Mouse (Mus musculus): Measurements from ENCODE around the gene Tmem253. TPM values are rescaled to one million over a fixed set of nuclear protein-coding genes. Genes with fewer than 3 reads are reported as not detected.
A peak's percentile ranks its signal among the peaks of the same experiment; 100 is the strongest.

The Tmem253 gene
- total RNA-seq, 4 experiments from 2014 or later, result 0.51 to 0.59 TPM; not detected in 2

DNA sequence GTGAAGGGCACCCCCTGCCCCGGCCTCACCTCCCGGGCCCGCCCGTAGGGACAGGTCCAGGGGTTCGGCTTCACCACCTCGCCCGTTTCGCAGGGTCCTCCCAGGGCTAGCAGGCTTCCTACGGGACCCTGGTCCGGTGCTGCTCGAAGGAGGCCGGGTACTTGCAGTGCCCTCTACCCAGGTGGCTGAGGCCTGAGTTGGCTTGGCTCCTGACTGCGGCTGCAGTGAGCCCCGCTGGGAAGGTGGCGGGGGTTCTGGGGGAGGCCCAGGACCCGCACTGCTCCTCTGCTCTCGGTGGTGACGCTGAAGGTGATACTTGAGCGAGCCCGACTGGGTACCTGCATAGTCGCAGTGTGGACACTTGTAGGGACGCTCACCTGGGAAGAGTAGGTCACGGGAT, 8.7 kb upstream of the Tmem253 start:
- DNase-seq (ENCODE audit: low spot score in 2 of 2), result no peak

DNA sequence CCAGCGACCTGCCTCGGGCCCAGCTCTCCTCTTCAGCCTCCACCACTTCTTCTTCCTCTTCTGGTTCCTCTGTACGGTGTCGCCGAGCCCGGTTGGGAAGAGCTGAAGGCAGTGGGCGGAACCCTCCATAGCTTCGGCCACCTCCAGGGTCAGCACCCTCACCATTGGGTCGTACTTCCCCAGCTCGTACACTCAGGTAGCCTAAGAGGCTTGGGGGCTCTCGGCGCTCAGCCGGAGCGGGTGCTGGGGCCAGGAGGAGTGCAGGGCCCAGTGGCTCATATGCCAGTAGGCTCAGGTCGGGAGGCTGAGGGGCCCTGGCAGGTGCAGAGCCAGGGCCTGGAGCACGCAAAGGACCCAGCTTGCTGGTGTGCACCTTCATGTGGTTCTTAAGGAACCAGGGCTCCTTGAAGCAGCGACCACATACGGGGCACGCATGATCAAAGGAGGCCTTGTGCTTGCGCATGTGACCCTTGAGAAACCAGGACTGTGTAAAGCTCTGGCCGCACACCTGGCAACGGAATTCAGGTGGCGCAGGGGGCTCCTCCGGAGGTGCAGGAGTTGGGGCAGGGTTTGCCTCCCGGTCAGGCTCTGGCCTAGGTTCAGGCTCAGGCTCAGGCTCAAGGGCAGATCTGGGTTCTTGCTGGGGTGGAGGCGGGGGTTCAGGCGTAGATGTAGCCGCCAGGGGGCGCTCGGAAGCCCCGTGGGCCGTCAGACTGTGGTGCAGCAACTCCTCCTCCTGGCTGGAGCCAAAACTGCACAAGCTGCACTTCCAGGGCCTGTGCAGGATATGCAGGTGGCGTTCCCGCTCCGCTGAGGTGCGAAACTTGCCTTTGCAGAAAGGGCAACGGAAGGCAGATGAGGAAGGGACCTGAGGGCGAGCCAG, 6.9 kb upstream of the Tmem253 start:
- peak; percentile 82 to 83 for DNase-seq (ENCODE audit: low spot score in 2 of 2)

GRCm38 (mm10) chr14:52009361-52009760, 6.1 kb upstream of the Tmem253 start:
- DNase-seq (ENCODE audit: low spot score in 2 of 2), result no peak

DNA sequence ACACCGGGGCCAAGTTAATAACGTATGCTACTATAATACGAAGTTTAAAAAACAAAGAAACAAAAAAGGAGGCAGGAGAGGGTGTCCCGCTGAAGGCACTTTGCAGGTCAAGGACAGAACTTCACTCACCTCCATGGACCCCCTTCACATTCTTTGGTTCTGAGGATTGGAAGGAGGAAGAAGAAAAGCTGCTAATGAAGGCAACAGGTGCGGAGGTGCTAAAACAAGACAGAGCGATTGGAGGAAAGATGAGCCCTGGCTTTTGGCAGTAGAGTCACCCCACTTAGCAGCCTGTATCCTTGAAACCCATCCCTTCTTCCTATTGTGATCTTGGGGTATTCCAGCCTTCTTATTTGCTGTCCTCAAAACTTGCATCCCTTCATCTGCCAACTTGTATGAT, 5.6 kb upstream of the Tmem253 start:
- no peak for DNase-seq (ENCODE audit: low spot score in 2 of 2)

- DNase-seq (ENCODE audit: low spot score in 2 of 2), result no peak
These were observed 4.9 kb upstream of the Tmem253 start for GRCm38 (mm10) chr14:52010446-52011111.

DNA sequence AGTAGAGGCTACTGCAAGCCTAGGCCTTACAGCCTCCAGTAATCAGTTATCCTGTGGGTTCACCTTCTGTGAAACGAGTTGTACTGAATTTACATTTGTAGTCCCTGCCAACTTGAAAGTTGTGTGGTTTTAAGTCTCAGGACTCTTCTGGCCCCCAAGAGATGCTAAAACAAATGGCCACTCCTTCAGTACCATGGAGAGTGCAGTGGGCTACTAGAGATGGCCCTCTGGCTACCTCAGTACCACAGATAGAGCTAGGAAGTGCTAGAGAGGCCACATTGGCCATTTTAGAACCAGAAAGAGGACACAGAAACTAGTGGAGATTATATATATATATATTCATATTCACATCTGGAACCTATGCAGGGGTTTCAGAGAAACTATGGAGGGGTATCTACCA, 3.8 kb upstream of the Tmem253 start:
- DNase-seq (ENCODE audit: low spot score in 2 of 2), result no peak

GRCm38 (mm10) chr14:52012085-52012484, 3.4 kb upstream of the Tmem253 start:
- DNase-seq (ENCODE audit: low spot score in 2 of 2), result peak in 1 of 2 experiments; percentile 65

DNA sequence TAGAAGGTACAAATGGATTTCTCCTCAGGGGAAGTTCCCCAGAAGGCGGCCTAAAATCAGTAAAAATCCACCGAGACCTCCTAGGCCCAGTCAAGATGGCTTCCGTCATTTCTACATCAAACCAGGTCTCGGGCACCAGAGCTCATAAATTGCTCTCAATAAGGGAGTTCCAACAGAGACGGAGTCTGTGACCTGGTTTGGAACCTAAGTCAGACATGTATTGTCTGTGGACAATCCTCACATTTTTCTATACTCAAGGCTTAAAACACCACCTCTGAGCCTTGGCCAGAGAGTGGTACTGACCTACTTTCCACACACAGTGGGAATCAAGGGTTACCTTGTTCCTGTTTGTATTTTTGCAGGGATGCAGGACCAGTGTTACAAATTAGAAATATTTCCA, 2.9 kb upstream of the Tmem253 start:
- DNase-seq (ENCODE audit: low spot score in 2 of 2), result no peak

GRCm38 (mm10) chr14:52013021-52013610, 2.3 kb upstream of the Tmem253 start:
- no peak for DNase-seq (ENCODE audit: low spot score in 2 of 2)

DNA sequence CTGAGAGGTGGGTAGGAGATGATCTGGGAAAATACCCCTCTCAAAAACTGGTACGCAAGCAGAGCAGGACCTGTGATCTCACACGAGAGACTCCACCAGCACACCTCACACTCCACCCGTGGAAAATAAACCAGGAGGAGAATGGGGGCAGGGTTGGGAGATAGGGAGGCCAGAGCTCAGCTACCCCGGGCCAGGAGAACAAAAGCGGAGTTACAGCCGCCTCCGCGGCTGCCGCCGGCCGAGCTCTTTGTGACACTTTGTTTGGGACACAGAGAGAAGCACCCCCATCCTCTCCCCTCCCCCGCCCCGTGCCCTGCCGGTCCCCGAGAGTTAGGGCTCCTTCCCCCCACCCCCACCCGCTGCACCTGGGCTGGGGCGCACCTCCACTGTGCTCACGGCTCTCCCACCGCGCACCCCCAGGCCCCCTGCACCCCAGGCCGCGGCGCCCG, 1.7 kb upstream of the Tmem253 start:
- DNase-seq (ENCODE audit: low spot score in 2 of 2), result no peak

DNA sequence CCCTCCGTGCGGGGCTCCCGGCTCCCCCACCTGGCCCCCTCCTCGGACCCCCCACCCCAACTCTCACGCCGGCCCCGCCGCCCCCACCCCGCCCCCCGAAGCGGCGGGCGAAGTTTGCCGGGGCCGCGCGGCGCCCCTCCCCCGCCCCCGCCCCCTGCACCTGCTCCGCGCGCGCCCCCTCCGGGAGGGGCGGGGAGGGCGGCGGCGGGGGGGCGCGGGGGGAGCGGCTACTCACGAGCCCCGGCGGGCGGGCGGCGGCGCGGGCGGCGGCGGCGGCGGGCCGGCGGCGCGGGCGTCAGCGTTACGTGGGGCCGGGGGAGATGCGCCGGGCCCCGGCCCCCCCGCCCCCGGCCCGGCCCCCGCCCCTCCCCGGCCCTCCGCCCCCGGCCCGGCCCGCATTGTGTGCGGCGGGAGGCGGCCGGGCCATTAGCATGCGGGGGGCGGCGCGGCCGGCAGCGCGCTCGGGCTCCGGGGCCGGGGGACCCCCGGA, 1.1 kb upstream of the Tmem253 start:
- no peak for DNase-seq (ENCODE audit: low spot score in 2 of 2)

DNA sequence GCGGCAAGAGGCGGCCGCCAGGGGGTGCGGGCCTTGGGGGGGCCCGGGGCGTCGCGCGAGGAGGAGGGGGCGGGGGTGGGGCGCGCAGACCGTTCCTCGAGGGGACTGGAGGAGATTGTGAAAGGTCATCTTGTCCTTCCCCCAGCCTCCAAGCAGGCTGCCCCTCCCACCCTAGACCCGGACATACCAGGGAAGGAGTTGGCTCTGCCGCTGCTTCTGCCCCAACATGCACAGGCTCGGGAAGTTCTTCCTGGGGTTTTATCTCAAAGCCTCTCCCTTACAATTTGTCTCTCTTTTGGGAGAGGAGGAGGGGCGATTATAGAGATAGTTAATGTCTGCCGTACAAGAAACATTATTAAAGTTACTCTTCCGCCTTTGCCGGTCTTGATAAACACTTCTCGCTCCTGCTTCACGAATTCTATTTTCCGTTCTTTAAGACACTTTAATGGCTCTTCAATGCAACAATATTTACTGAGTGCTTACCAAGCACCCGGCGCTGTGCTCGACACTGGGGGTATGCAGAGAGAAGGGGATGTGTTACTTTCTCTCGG, 622 bp upstream of the Tmem253 start:
- no peak for DNase-seq (ENCODE audit: low spot score in 2 of 2)

GRCm38 (mm10) chr14:52016625-52017405, 1.4 kb downstream of the Tmem253 start:
- no peak for DNase-seq (ENCODE audit: low spot score in 2 of 2)

- no peak for DNase-seq (ENCODE audit: low spot score in 2 of 2)
These were observed 2.2 kb downstream of the Tmem253 start for GRCm38 (mm10) chr14:52017662-52018061.

DNA sequence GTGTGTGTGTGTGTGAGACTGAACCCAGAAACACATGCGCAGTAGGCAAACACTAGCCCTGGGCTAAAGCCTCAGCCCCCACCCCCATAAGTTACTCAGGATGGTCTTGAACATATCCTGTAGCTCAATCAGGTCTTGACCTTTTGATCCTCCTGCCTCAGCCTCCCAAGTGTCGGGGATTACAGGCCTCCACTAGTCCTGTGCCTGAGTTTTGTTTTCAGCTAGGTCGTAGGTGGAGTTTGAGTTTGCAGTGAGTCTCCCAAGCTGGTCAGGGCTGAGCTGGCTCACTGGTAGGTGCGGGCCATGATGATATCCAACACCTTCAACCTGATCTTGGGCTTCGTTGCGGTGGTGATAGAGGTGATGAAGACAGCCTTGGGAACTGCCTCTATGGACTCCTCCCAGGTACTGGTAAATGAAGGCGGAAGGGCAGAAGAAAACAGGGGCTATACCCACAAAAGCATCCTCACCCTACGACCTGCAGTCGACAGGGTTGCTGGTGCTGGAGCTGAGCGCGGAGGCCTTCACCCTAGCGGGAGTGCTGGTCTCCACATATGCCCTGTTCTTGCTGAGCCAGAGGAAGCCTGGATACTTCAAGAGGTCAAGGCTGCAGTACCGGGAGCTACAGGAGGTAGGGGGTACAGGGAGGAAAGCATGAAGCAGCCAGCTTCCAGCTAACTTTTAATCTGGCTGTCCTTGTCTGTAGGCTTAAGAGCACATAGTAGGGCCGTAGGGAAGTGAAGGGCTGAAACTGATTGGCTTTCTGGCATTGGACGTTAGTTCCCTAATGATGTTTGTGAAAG, 3.0 kb downstream of the Tmem253 start:
- no peak for DNase-seq (ENCODE audit: low spot score in 2 of 2)

- no peak for DNase-seq (ENCODE audit: low spot score in 2 of 2)
These were observed 3.7 kb downstream of the Tmem253 start for GRCm38 (mm10) chr14:52019051-52019589.

- peak; percentile 95 to 98 for DNase-seq (ENCODE audit: low spot score in 2 of 2)
These were observed 4.3 kb downstream of the Tmem253 start for GRCm38 (mm10) chr14:52019590-52020340.

DNA sequence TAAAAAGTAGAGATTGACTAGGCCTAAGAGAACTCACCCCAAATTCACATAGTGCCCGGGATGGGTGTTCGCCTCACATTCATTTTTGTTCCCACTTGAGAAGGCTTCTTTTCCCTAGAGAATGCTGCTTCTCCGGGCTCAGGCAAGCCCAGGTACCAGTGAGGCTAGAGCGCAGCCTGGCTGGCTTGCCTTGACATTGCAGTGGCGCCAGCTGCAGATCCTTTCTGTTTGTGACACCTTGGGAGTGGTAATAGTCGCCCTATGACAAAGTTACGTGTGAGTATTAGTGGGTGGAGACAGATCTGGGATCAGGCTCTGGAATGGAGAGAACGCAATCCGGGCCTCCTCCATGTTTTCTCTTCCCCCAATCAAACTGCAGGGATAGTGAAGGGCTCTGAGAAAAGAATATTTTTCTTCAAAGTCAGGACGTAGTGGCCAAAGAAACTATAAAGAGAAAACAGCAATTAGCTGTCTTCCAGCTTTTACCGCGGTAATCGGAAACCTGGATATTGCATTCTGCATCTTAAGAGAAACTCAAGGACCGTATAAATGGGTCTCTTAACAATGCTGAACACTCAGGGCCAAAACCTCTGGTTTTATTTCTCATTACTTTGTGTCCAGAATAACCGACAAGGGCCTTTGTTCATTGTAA, 5.2 kb downstream of the Tmem253 start, which contains the start of gene Zfp219:
Gene Zfp219, minus strand, starts transcription at position 248 of the 652 bp plus-strand sequence.
- DNase-seq (ENCODE audit: low spot score in 2 of 2), result peak; percentile 69 to 76
